Mouse (Mus musculus): ENCODE measurements at regions not wholly inside any gene's neighbourhood (a gene's known extent, or its start where the extent isn't known, plus 50 kb on each side); places are given as distances from the start of the nearest gene placed in this dataset.

DNA sequence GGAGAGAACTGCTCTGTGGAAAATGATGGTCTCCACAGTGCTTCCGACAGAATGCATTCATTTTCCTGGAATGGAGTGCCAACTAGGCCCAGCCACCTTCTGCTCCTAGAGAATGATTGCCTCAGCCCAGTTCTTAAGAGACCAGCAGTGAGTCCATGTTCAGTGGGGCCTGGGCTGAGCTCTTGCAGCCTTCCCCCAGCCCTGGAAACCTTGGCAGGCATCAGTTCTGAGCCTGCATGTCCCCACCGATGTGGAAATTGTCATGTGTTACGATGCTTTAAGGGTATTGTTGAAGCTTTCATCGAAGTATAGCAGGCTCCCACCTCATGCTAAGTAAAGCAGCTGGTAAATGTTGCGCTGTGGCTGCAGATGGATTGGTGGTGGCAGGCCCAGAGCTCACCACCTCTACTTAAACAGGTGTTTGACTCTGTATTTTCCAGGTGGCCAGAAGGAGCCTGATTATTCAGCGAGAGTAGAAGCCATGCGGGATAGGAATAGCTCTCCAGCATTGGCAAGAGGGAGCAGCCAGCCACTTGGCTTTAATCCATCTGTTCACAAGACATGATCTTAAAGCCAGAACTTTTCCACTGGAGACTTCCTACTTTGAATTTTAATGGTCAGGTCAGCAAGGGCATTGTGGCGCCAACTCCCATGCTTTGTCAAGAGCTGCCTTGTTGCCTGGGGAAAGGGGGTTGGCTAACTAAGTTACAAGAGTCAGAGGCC lies 437.5 kb downstream of the Meis1 start:
- no peak for DNase-seq (ENCODE audit: low read depth, low spot score)

DNA sequence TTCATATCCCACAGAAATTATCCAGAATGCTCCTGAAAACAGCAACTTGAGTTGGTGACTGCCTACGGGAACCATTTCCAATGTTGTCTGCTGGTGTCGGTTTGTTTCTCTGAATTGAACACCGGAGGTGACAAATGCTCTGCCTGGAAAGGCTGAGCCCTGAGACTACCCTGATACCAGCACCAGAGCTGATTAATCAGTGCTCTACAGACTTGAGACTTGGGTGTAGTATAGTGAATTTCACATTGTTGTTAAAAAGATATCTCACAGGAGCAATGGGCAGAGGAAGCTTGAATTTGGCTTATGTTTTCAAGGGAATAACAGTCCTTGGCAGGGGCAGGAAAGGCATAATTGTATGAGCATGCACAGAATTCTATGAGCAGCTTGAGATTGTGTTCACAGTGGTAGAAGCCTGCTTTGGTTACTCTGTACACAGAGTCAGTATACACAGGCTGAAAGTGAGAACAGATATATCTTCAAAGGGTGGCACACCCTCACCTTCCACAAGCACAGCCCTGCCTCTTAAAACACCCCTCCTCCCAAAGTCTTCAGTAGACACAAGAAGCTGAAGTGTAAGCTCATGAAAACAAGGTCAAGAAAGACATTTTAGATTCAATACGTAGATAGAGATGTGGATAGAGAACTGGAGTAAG lies 447.1 kb downstream of the Meis1 start:
- DNase-seq (ENCODE audit: low read depth, low spot score) = no peak

DNA sequence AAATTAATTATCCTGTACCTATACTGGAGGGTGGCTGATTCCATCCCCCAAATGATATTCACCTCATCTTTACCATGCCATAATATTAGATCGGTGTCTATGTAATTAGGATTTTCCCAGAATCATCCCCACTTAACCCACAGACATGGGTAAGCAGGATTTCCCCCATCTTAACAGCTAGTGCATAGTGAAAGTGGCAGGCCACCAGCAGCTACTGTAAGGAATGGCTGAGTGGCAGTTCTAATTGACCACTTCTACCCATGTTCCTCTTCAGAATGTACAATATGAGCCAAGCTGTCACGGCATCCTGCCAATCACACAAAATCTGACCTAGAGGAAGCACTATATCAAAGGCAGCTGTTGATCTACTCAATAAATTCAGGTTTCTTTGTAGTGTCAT lies 455.8 kb downstream of the Meis1 start:
- no peak for DNase-seq (ENCODE audit: low read depth, low spot score)

DNA sequence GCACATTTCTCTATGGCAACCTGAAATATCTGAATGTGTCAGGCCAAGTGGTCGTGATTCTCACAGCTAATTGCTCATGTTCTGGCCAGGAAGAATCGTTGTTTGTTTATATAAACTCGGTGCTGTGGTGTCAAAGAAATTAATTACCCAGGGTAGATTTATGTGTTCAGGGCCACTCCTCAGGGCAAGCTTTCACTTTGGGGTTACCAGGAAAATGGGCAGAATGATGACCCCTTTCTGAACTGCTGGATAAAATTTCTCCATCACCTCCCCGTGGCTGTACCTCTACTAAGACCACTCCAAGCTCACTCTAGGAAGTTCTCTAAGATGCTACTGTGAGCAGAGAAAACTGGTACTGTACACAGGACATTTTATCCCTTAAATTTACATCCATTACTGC lies 460.1 kb downstream of the Meis1 start:
- DNase-seq (ENCODE audit: low read depth, low spot score) = no peak

DNA sequence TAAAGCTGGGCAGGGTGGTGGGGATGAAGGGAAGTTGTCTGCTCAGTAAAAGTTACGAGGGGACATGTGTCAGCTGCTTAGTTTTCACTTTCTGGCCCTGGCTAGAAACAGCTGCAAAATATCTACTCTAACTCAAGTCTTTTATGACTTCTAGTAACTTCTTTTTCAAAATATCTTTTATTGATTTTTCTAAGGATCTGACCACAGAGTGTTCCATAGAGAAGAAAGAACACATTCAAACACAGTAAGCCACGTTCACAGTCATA lies 483.3 kb downstream of the Meis1 start:
- no peak for DNase-seq (ENCODE audit: low read depth, low spot score)

DNA sequence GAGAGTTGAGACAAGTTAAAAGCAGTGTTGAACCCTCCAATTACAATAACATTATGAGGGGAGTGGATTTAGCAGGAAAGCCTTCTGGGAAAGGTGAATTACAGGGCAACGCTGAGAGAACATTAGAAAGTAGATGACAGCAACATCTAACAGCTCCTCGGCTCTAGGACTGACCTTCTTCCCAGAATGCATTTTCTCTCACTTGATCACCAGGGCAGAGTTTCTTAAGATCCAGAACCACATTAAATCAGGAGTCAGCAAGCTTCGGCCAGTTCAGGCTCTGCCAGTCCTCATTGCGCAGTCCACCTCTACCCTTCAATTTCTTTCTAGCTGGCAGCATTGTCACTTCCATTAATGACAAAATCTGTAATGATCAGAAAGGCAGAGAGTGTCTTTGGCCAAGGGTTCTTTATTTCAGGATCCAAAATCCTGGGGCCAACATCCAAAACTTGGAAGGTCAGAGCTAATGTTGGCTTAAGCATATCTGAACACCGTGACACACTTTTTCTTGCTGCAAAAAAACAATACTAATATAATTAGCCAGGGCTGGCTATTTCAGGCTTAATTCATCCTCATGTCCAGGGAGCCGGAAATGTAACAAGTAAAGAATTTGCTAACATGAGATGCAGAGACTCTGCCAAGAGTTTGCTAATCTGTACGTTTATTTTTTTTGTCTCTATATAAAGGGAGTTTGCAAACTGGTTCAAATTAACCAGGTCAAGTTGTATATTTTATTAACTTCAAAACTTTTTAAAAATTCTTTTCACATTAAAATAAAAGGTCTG lies 483.8 kb downstream of the Meis1 start:
- no peak for DNase-seq (ENCODE audit: low read depth, low spot score)

DNA sequence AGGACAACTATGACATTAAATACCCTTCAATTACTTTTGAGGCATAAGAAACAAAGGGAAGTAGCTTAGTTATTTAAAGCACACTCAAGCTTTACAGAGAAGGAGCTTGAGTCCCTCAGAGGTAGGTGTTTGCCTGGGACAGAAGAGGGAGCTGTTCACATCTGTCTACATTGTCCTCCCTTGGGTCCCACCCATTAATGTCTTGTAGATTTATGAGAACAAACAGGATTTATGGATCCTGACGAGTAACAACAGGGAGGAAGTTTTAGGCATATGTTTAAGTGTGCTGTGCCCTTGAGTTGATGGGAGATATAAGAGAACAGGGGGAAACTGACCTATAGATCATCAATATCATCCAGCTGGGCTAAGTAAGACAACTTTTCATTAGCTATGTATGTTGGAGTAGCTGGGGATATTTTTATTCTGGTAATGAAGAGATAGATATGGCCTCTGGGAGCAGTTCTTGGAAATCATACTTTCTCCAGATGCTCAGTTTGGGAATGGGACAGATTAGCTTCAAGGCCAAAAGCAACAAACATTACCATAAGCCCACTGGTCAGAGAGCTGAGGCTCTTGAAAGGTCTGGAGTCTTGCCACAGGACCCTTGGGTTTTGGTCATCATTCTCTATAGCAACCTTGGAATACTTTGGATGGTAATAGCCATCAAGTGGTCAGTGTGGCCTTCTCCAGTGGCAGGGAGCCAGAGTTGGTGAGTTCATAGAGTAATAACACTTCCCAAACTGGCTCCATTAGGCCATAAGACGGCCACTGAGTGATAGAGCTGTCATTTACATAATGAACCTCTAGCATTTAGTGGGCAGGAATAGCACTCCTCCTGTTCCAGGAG lies 487.3 kb downstream of the Meis1 start:
- DNase-seq (ENCODE audit: low read depth, low spot score) = no peak

DNA sequence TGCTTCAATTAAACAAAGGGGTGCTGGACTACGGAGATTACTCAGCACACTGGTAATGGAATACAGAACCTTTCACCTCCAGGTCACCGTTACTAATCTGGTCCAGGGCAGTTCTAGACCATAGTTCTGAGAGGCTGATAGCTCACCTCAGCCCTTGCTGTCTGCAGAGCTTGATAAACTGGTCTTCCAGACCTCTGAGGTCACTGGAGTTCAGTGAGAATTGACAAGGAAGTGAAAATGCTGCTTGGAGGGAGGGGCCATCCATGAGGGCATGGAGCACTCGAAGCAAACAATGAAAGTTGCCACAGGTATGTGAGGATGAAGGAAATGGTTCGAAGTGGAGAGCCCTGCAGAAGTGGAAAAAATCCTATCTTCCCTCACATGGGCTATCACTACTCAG lies 490.2 kb downstream of the Meis1 start:
- DNase-seq (ENCODE audit: low read depth, low spot score) = no peak

DNA sequence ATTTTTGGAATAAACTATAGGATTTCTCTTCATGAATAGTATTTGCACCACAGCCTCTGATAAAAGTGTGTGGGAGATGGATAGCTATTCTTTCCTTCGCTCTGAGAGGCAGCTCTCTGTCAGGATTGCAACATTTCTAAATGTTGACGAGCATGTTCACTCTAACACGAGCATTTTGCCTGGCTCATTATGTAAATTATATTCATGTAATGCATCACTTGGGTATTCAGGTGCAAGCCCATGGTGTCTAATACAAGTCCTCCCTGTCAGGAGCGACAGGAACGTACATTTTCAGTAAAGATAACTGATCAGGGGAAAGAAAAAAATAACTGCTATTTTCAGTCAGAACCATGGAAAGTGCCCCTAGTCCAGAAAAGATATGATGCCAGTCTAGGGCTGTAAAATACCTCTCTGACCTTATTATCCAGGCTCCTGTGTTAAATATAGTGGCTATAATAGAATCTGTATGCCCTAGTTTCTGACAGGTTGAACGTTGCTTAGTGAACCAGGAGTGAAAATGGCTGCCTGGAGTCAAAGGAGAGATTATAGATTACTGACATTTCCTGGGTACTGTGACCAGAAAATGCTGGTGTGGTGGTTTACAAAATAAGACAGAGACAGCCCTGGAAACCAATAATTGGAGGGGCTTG lies 523.6 kb downstream of the Meis1 start:
- no peak for DNase-seq (ENCODE audit: low read depth, low spot score)

DNA sequence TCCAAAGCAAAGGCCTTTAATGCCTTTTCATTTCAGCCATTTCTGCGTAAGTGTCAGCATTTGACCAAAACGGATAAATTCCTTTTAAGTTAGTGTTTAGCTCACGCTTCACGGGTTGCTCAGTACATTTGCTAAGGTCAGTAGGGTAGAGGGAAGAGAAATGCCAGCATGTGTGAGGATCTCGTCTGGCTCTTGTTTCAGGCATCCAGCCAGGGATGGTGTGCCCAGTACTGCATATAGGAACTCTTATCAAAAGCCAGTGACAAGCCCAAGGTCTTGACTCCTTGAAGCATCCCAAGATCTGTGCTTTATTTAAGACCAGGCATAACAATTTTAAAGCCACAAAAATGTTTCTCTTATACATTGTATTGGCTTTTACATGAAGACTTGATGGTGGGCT lies 524.8 kb downstream of the Meis1 start:
- DNase-seq (ENCODE audit: low read depth, low spot score) = no peak

DNA sequence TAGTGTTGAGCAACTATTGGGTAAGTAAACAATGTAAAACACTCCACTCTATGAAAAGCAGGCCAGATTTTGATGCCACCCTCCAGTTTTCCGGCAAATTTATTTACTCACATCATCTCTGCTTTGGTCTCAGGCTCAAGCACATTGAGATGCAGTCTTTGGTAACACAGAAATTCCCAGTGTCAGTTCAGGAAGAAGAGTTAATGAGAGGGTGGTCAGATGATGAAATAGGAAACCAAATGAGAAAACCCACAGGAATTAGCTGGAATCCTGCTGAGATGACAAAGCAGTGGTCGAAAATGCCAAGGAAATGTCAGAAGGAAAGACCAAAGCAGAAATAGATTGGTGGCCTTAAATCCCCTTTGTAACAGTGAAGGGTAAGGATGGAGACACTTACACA lies 525.7 kb downstream of the Meis1 start:
- no peak for DNase-seq (ENCODE audit: low read depth, low spot score)

DNA sequence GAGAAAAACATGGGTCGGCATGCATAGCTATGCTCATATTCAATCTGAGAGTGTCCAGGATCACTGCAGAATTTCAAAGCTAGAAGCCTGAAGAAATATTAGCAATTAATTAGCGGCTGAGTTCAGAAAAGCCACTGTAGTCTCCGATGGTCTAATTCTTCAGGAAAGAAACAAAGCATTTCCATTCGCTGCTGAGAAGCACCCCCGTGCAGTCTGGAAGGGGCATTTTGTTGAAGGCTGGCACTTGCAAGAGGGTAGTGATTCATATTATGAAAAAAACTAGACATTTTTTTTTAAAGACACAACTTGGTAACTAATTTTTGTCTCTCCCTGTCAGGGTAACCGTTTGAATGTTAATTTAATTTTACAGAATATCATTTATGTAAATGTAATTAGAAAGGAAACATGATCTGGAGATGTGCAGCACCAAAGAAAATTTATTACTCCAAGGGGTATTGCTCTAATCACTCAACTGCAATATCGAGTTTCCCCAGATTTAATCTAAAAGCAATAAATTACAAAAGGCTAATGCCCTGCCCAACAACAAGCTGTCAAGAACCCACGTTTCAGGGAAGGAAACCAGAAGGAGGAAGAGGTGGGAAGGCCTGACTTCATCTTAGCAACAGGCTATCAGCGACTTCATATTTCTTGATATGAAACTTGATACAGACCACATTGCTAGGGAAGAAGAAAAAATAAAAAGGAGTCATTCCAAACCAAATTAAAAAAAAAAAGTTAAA lies 529.1 kb downstream of the Meis1 start:
- peak; percentile 26 for DNase-seq (ENCODE audit: low read depth, low spot score)

DNA sequence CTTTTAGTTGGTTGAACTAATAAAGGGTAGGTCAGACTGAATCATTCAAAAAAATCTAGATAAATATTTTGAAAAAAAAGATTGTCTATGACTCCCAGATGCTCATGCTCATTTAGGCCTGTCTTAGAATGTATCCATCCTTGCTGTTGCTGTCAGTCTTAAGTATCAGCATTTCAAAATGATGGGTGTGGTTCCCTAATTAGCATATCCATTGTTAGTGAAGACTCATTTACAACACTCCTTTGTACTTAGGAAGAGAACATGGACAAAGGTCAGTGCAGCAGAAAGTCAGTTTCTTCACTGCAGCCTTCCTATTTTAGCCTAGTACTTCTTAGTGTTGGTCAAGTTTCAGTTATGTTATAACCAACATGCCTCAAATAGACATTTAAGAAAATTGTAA lies 525.2 kb upstream of the Etaa1 start:
- no peak for DNase-seq (ENCODE audit: low read depth, low spot score)

DNA sequence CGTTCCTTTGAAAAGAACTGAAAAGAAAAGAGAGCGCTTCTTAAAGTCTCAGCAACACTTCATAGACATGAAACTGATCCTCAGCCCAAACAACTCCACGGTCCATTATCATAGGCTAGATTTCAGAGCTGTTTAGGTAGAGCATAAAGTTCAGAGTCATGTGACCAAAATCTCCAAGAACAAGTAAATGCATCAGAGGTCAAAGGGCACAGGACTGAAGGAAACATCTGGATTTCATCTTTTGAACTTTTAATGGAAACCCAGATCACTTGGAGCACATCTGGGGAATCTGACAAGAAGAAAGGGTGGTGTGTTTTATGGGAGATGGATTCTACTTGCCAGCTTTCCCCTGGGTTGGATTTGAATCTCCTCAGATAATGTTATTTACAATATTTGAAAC lies 497.6 kb upstream of the Etaa1 start:
- peak; percentile 61 for DNase-seq (ENCODE audit: low read depth, low spot score)

DNA sequence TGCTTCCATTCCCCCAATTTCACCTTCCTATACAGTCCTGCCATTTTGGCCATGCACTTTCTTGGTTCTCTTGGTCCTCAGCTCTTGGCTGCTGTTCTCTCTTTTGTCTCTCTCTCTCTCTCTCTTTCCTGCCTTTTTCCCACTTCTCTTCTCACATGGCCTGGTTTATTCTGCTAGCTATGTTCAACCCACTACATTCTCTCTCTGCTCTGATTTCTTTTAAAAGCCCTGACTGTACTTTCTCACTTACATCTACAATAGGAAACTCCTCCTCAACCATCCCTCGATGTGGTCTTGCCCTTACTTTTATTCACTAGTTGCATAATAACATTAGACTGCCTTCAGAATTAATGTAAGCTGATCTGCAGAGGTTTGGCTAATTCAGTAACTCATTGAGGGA lies 495.2 kb upstream of the Etaa1 start:
- DNase-seq (ENCODE audit: low read depth, low spot score) = no peak

DNA sequence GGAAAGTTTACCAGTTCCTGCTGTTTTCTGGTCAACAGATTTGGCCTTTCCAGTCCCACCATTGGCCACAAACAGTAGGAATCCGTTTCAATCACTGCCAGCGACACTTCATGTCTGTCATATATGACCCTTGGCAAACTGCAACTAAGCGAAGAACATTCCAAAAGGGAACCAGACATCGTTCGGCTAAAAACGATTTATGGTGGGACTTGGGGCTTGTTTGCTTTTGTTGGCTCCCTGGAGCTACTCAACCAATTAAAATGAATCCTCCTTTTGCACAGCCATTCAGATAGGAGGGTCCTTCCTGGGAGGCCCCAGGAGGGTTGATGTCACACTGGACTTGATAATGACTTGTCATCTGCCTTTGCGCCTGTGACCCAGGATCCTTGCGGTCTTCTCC lies 490.9 kb upstream of the Etaa1 start:
- no peak for DNase-seq (ENCODE audit: low read depth, low spot score)

DNA sequence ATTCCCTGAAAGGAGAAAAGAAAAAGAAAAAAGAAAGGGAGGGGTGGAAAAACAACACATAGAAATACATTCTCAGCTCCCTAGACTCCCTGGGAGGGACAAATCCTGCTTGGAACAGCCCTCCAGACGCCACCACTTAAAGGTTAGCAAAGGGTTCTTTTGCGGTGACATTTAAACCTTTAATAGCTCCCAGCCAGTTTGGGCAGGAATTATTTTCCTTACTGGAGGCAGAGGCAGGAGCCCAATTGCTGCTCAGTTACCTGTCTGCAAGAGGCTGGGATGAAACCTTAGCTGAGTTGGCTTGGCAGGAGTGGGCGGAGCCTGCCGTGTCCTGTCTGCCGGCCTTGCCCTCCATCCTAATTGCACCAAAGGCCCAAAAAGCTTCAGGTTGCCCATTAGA lies 490.4 kb upstream of the Etaa1 start:
- DNase-seq (ENCODE audit: low read depth, low spot score) = no peak

DNA sequence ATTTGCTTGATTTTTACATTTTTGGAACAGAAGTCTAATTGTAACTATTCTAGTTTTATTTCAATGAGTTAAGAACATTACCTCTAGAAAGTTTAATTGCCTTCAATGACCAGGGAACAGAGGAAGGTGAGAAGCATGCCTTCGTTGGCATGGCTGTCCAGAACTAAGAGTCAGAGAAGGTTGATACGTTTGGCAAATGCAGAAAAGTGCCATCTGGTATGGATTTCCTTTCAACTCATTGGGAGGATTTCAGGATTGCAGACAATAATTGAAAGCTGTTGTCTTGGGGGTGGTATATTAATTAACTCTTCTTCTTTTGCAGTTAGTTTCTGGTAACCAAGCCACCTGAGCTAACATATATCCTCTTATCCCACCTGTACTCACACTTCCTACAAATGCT lies 489.5 kb upstream of the Etaa1 start:
- DNase-seq (ENCODE audit: low read depth, low spot score) = no peak

DNA sequence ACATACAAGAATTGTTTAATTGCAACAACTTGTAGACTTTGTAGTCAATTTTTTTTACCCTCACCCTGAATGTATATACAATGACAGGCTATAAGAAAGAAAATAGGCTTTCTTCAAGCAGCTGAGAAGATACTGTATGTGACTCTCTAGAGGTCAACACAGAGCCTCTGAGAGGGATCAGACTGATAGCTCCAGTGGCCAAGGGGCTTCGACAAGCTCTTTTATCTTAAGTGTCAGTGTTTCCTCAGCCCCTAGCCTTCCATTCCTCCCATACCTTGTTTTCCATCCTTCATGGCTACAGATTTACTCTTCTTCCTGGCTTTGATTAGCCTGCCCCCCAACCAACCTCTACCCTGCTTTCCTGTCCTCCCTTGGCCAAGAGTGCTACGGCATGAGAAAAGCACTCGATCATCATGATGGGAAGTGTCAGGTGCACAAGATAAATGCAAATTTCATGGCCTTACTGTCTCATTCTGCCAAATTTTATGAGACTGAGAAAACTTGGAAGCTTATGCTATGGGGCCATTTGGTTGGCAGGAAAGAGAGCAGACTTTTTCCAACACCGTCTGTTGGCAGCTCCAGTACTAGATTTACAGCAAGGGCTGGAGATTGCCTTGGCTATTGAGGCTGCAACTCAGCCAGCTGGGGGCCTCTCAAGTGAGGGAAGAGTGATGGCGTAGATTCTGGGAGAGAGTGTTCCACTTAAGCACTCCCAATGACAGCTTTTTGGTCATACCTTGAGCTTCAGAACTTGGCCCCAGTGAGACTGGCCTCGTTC lies 484.3 kb upstream of the Etaa1 start:
- no peak for DNase-seq (ENCODE audit: low read depth, low spot score)

DNA sequence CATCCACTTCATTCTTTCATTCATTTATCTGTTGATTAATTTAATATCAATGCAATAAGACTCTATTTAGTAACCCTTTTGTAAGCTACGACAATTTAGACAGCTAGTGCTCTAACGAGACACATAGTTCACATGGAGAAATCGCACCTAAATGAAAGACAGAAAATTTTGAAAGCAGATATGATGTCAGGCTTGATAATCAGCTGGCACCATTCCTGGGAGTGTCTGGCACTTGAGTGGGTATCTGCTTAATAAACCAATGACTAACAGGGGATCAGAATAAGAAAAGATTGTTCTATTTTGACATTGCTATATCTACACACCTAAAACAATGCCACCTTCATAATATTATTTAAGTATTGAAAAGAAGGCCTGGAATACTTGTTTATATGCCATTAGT lies 467.4 kb upstream of the Etaa1 start:
- DNase-seq (ENCODE audit: low read depth, low spot score) = no peak

Data from forelimb bud, embryonic 11.5 days (tissue).